ENCODE assay signal across 8 mouse cellular contexts in the genomic region with DNA sequence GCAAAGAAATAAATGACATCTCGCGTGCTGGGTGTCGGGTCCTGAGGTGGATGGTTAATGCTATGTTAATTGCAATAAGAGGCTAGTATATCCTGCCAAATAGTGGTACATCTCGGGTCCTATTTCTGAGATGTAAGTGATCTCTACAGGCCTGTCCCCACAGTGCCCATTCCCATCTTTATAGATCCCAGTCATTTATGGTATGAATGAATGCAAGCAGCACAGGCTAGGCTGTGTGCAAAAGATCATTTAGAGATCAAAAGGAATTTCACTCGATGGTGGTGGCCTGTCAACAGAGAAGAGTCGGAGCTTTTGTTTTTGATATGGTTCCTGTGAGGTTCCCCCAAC. TPM values are rescaled to one million over a fixed set of nuclear protein-coding genes. Genes with fewer than 3 reads are reported as not detected.
DNase-seq lines count a peak whose midpoint lies in the region; ATAC-seq and TF ChIP-seq lines count a peak whose summit lies in the region.

No protein-coding gene starts in this region.

- H3K4me3 ChIP-seq in heart, embryonic 14.5 days (ENCODE audit: control insufficient read depth in 1 of 2, insufficient read depth in 1 of 2, low read depth in 1 of 2, low read length in 2 of 2) = peak overlapping the region; percentile 56 to 58; a peak in 3 of 4 replicates
- H3K4me3 ChIP-seq in ES-Bruce4 (ENCODE audit: low read depth, low read length) = peak overlapping the region; percentile 73; the same call in 1 of the 2 replicates
- peak overlapping the region; percentile 80 for H3K4me3 ChIP-seq in hindbrain, embryonic 10.5 days
- peak overlapping the region; percentile 73 for H3K4me3 ChIP-seq in midbrain, embryonic 10.5 days

- H3K9ac ChIP-seq in heart, embryonic 14.5 days (ENCODE audit: low read length) = no peak overlapping the region; the same call in 1 of the 2 replicates
- H3K9ac ChIP-seq in ES-Bruce4 (ENCODE audit: low read depth, poor library complexity, severe bottlenecking) = peak overlapping the region; percentile 6; the same call in 1 of the 2 replicates

- no peak for TF ChIP-seq POLR2A in ES-Bruce4 (IDR thresholded peaks at IDR 0.05; ENCODE audit: insufficient read depth, low read length)

- no peak for TF ChIP-seq EP300 in ES-Bruce4 (IDR thresholded peaks at IDR 0.05; ENCODE audit: insufficient read depth, low read depth, low read length)

- H3K4me2 ChIP-seq in heart, embryonic 14.5 days (ENCODE audit: low read length) = peak overlapping the region; percentile 89

- no peak for TF ChIP-seq CTCF in ES-Bruce4 (IDR thresholded peaks at IDR 0.05; ENCODE audit: low read depth, low read length)

- no peak overlapping the region for H3K27ac ChIP-seq in heart, embryonic 14.5 days (replicated peaks in 1 of 2; ENCODE audit: control insufficient read depth in 1 of 2, insufficient read depth in 1 of 2, low read depth in 2 of 2, low read length in 2 of 2)
- no peak overlapping the region for H3K27ac ChIP-seq in ES-Bruce4 (ENCODE audit: insufficient read depth, low read length)
- H3K27ac ChIP-seq in hindbrain, embryonic 10.5 days = no peak overlapping the region
- H3K27ac ChIP-seq in midbrain, embryonic 10.5 days (replicated peaks) = no peak overlapping the region

- no peaks in the 10 kb centered on the region for H3K36me3 ChIP-seq in heart, embryonic 14.5 days (ENCODE audit: control insufficient read depth, insufficient read depth, low read length)
- H3K36me3 ChIP-seq in ES-Bruce4 (ENCODE audit: control insufficient read depth, insufficient read depth, low read length, poor library complexity, severe bottlenecking) = no peaks in the 10 kb centered on the region
- no peaks in the 10 kb centered on the region for H3K36me3 ChIP-seq in hindbrain, embryonic 10.5 days
- H3K36me3 ChIP-seq in midbrain, embryonic 10.5 days = no peaks in the 10 kb centered on the region

- peaks cover 0 to 3% of the 10 kb centered on the region in 2 experiments; a peak in 1 of 4 replicates for H3K4me1 ChIP-seq in heart, embryonic 14.5 days (ENCODE audit: control insufficient read depth in 2 of 2, insufficient read depth in 2 of 2, low read length in 2 of 2)
- no peaks in the 10 kb centered on the region for H3K4me1 ChIP-seq in ES-Bruce4 (ENCODE audit: control insufficient read depth, insufficient read depth, low read length)
- peaks cover 18% of the 10 kb centered on the region for H3K4me1 ChIP-seq in hindbrain, embryonic 10.5 days (replicated peaks)
- peaks cover 17% of the 10 kb centered on the region for H3K4me1 ChIP-seq in midbrain, embryonic 10.5 days

- WGBS in heart, embryonic 14.5 days = 28% methylated on average over 6 of the region's 6 CpGs
- WGBS in hindbrain, embryonic 10.5 days = 21% methylated on average over 6 of the region's 6 CpGs
- 29% methylated on average over 6 of the region's 6 CpGs for WGBS in midbrain, embryonic 10.5 days

- peaks cover 11% of the 10 kb centered on the region; the same call in 1 of the 2 replicates for H3K27me3 ChIP-seq in heart, embryonic 14.5 days (ENCODE audit: control insufficient read depth, insufficient read depth, low read length)
- H3K27me3 ChIP-seq in ES-Bruce4 (ENCODE audit: control insufficient read depth, insufficient read depth, low read length, poor library complexity, severe bottlenecking) = peaks cover 9% of the 10 kb centered on the region
- peaks cover 15% of the 10 kb centered on the region for H3K27me3 ChIP-seq in hindbrain, embryonic 10.5 days (ENCODE audit: insufficient read depth, poor library complexity, severe bottlenecking)
- H3K27me3 ChIP-seq in midbrain, embryonic 10.5 days (ENCODE audit: low read depth, poor library complexity, severe bottlenecking) = peaks cover 21% of the 10 kb centered on the region

- no peak for ATAC-seq in heart, embryonic 14.5 days (ENCODE audit: insufficient number of reproducible peaks, insufficient read depth, low FRiP score, low read depth)

- no peaks in the 10 kb centered on the region for H3K9me3 ChIP-seq in heart, embryonic 14.5 days (ENCODE audit: control insufficient read depth, low read length)
- no peaks in the 10 kb centered on the region for H3K9me3 ChIP-seq in ES-Bruce4 (replicated peaks; ENCODE audit: control insufficient read depth, insufficient read depth, low read length, poor library complexity, severe bottlenecking)
- no peaks in the 10 kb centered on the region for H3K9me3 ChIP-seq in hindbrain, embryonic 10.5 days
- no peaks in the 10 kb centered on the region for H3K9me3 ChIP-seq in midbrain, embryonic 10.5 days (replicated peaks)

- intact Hi-C loops in heart, postnatal 10 days (cut with DNase I) = no loop called here

- DNase-seq in heart, postnatal 10 days = no peak
- no peak for DNase-seq in hindbrain, embryonic 10.5 days (ENCODE audit: low spot score)
- DNase-seq in midbrain, embryonic 10.5 days (ENCODE audit: low spot score) = no peak
- no peak for DNase-seq in layer of hippocampus, postnatal 36 days
- no peak for DNase-seq in gastrocnemius, postnatal 4 days (ENCODE audit: low spot score in 2 of 2)
- DNase-seq in thymus, postnatal 36 days = no peak

RNA-seq across cellular contexts. Expression of gene Zkscan16, which starts 0.8 kb away (rescaled TPM):
- 0.16 and 0.23 TPM in 2 replicates for polyA plus RNA-seq in heart, embryonic 14.5 days (2014; fragmentation: Nextera tagmentation; extraction: Ambion mirVana)
- under 1 TPM; 0.12 TPM for total RNA-seq in heart, postnatal 10 days (2021)
- polyA plus RNA-seq in ES-Bruce4 (2011; ENCODE audit: insufficient read depth, insufficient read length, low read depth, missing spikeins) = 0.49 and 1.2 TPM in 2 replicates
- 0.55 and 1.0 TPM in 2 replicates for polyA plus RNA-seq in hindbrain, embryonic 10.5 days (2016; fragmentation: Nextera tagmentation; extraction: Ambion mirVana)
- polyA plus RNA-seq in midbrain, embryonic 10.5 days (2016; fragmentation: Nextera tagmentation; extraction: Ambion mirVana) = 0.67 and 1.1 TPM in 2 replicates
- 10 to 100 TPM; 43.7 to 45.2 TPM for total RNA-seq in layer of hippocampus, postnatal 36 days (2021)
- under 1 TPM; 0.54 to 0.69 TPM for total RNA-seq in gastrocnemius, postnatal 4 days (2021)

RNA-seq across cellular contexts. Expression of gene Ecpas, which starts 31.6 kb away (rescaled TPM):
- polyA plus RNA-seq in heart, embryonic 14.5 days (2014; fragmentation: Nextera tagmentation; extraction: Ambion mirVana) = 37.7 and 38.2 TPM in 2 replicates
- 100 to 1,000 TPM; 153 to 156 TPM for total RNA-seq in heart, postnatal 10 days (2021)
- polyA plus RNA-seq in ES-Bruce4 (2011; ENCODE audit: insufficient read depth, insufficient read length, low read depth, missing spikeins) = 58.0 and 65.2 TPM in 2 replicates
- polyA plus RNA-seq in hindbrain, embryonic 10.5 days (2016; fragmentation: Nextera tagmentation; extraction: Ambion mirVana) = 23.9 and 29.8 TPM in 2 replicates
- polyA plus RNA-seq in midbrain, embryonic 10.5 days (2016; fragmentation: Nextera tagmentation; extraction: Ambion mirVana) = 30.4 and 33.2 TPM in 2 replicates
- 100 to 1,000 TPM; 120 to 127 TPM for total RNA-seq in layer of hippocampus, postnatal 36 days (2021)
- 100 to 1,000 TPM; 172 to 190 TPM for total RNA-seq in gastrocnemius, postnatal 4 days (2021)

RNA-seq across cellular contexts. Expression of gene Ptgr1, which starts 42.7 kb away (rescaled TPM):
- 10.1 and 10.7 TPM in 2 replicates for polyA plus RNA-seq in heart, embryonic 14.5 days (2014; fragmentation: Nextera tagmentation; extraction: Ambion mirVana)
- 1 to 10 TPM; 5.3 to 5.6 TPM for total RNA-seq in heart, postnatal 10 days (2021)
- polyA plus RNA-seq in ES-Bruce4 (2011; ENCODE audit: insufficient read depth, insufficient read length, low read depth, missing spikeins) = 17.9 and 19.8 TPM in 2 replicates
- 13.5 and 14.8 TPM in 2 replicates for polyA plus RNA-seq in hindbrain, embryonic 10.5 days (2016; fragmentation: Nextera tagmentation; extraction: Ambion mirVana)
- 14.7 and 15.6 TPM in 2 replicates for polyA plus RNA-seq in midbrain, embryonic 10.5 days (2016; fragmentation: Nextera tagmentation; extraction: Ambion mirVana)
- 1 to 10 TPM; 3.6 to 4.2 TPM for total RNA-seq in layer of hippocampus, postnatal 36 days (2021)
- 10 to 100 TPM in 1 of 2 experiments, 1 to 10 TPM in 1; 8.4 to 10.3 TPM for total RNA-seq in gastrocnemius, postnatal 4 days (2021)

RNA-seq across cellular contexts. Expression of gene Dnajc25, which starts 50.7 kb away (rescaled TPM):
- 13.7 and 15.9 TPM in 2 replicates for polyA plus RNA-seq in heart, embryonic 14.5 days (2014; fragmentation: Nextera tagmentation; extraction: Ambion mirVana)
- 10 to 100 TPM; 15.9 to 18.2 TPM for total RNA-seq in heart, postnatal 10 days (2021)
- polyA plus RNA-seq in ES-Bruce4 (2011; ENCODE audit: insufficient read depth, insufficient read length, low read depth, missing spikeins) = 6.1 TPM in 2 replicates
- polyA plus RNA-seq in hindbrain, embryonic 10.5 days (2016; fragmentation: Nextera tagmentation; extraction: Ambion mirVana) = 5.9 and 9.0 TPM in 2 replicates
- polyA plus RNA-seq in midbrain, embryonic 10.5 days (2016; fragmentation: Nextera tagmentation; extraction: Ambion mirVana) = 5.9 and 8.1 TPM in 2 replicates
- 1 to 10 TPM; 4.4 to 6.6 TPM for total RNA-seq in layer of hippocampus, postnatal 36 days (2021)
- 10 to 100 TPM; 15.8 to 17.4 TPM for total RNA-seq in gastrocnemius, postnatal 4 days (2021)

RNA-seq across cellular contexts. Expression of gene Gm20503, which starts 58.8 kb away (rescaled TPM):
- polyA plus RNA-seq in heart, embryonic 14.5 days (2014; fragmentation: Nextera tagmentation; extraction: Ambion mirVana) = 12.2 and 15.9 TPM in 2 replicates
- total RNA-seq in heart, postnatal 10 days (2021) = 1 to 10 TPM; 3.7 TPM
- not detected in 2 replicates for polyA plus RNA-seq in ES-Bruce4 (2011; ENCODE audit: insufficient read depth, insufficient read length, low read depth, missing spikeins)
- 10.5 and 13.3 TPM in 2 replicates for polyA plus RNA-seq in hindbrain, embryonic 10.5 days (2016; fragmentation: Nextera tagmentation; extraction: Ambion mirVana)
- 7.6 and 10.9 TPM in 2 replicates for polyA plus RNA-seq in midbrain, embryonic 10.5 days (2016; fragmentation: Nextera tagmentation; extraction: Ambion mirVana)
- total RNA-seq in layer of hippocampus, postnatal 36 days (2021) = 1 to 10 TPM; 1.1 to 2.8 TPM
- 1 to 10 TPM in 1 of 2 experiments, not detected in 1; 5.3 TPM for total RNA-seq in gastrocnemius, postnatal 4 days (2021)
